Mouse (Mus musculus): ENCODE measurements around the gene Elmo1. TPM values are rescaled to one million over a fixed set of nuclear protein-coding genes. Genes with fewer than 3 reads are reported as not detected.
A peak's percentile ranks its signal among the peaks of the same experiment; 100 is the strongest.

Gene Elmo1
- total and polyA plus RNA-seq, 3 experiments, result 23.1 to 50.2 (median 32.2) TPM

- Histone ChIP-seq H3K4me3 (replicated peaks in 1 of 3; ENCODE audit: low read depth in 2 of 3, low read length in 2 of 3, poor library complexity in 1 of 3) (no peak overlapping the region), H3K9ac (ENCODE audit: insufficient read depth, low read depth) (no peak overlapping the region), H3K4me1 (ENCODE audit: control insufficient read depth in 1 of 2, insufficient read depth in 2 of 2) (peaks cover 8 to 34% of the 10 kb centered on the region in 2 experiments), H3K79me2 (replicated peaks; ENCODE audit: control insufficient read depth, extremely low read depth, insufficient read depth, poor library complexity, severe bottlenecking) (no peaks in the 10 kb centered on the region; the same call in 1 of the 2 replicates), H3K9me3 (replicated peaks; ENCODE audit: low read length) (peaks cover 2% of the 10 kb centered on the region), H3K27me3 (replicated peaks) (no peaks in the 10 kb centered on the region), H3K36me3 (replicated peaks in 1 of 2; ENCODE audit: control insufficient read depth in 1 of 2, insufficient read depth in 1 of 2, low read length in 1 of 2) (peaks cover 65 to 91% of the 10 kb centered on the region in 2 experiments), H3K27ac (ENCODE audit: insufficient read depth, low read depth) (no peak overlapping the region), H3K4me2 (ENCODE audit: insufficient read depth, low read depth, poor library complexity, severe bottlenecking) (no peak overlapping the region)
- DNase-seq (ENCODE audit: extremely low read depth), result no peak
- TF ChIP-seq CHD1 (IDR thresholded peaks at IDR 0.05; ENCODE audit: low read depth, low read length) (no peak), IRF4 (IDR thresholded peaks at IDR 0.05; ENCODE audit: low read depth, low read length) (0 out of 2 replicates have a peak, but pooled peaks have one; percentile 12)
- in situ Hi-C loops (cut with MboI; ENCODE audit: low pct_ligation_motif_present, low pct_unique_long_range_greater_than_20kb, low sequenced_read_pairs) (no loop called here), dilution Hi-C loops (cut with MboI; ENCODE audit: extremely low pct_ligation_motif_present, extremely low pct_unique_long_range_greater_than_20kb, low sequenced_read_pairs) (no loop called here)
Measured at GRCm38 (mm10) chr13:20212665-20213064, 122.3 kb downstream of the Elmo1 start.

DNA sequence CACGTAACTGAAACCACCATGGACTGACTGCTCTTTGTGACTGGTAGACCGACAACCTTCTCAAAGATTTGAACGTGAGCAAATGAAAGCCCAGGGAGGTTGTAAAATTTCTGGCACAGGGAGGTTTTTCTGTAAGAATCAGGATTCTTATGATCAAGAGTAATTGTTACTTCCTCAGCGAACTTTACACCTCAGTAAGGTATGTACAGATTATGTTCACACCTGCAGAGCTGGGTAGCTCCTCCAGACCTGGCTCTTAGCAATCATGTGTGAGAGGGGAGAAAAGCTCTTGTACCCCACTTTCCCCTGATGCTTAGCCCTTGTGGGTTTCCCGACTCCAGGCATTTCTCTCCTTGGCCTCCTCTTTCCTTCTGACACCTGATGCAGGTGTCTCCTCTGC is 123.5 kb downstream of the Elmo1 start:
- H3K9ac ChIP-seq (ENCODE audit: insufficient read depth, low read depth), result no peak overlapping the region
- H3K27ac ChIP-seq (ENCODE audit: insufficient read depth, low read depth), result no peak overlapping the region
- H3K9me3 ChIP-seq (replicated peaks; ENCODE audit: low read length), result peaks cover 2% of the 10 kb centered on the region
- H3K27me3 ChIP-seq (replicated peaks), result no peaks in the 10 kb centered on the region
- no peak overlapping the region for H3K4me2 ChIP-seq (ENCODE audit: insufficient read depth, low read depth, poor library complexity, severe bottlenecking)
- peaks cover 66 to 94% of the 10 kb centered on the region in 2 experiments for H3K36me3 ChIP-seq (replicated peaks in 1 of 2; ENCODE audit: control insufficient read depth in 1 of 2, insufficient read depth in 1 of 2, low read length in 1 of 2)
- dilution Hi-C loops (cut with MboI; ENCODE audit: extremely low pct_ligation_motif_present, extremely low pct_unique_long_range_greater_than_20kb, low sequenced_read_pairs), result no loop called here
- H3K4me3 ChIP-seq (replicated peaks in 1 of 3; ENCODE audit: low read depth in 2 of 3, low read length in 2 of 3, poor library complexity in 1 of 3), result no peak overlapping the region
- DNase-seq (ENCODE audit: extremely low read depth), result no peak
- in situ Hi-C loops (cut with MboI; ENCODE audit: low pct_ligation_motif_present, low pct_unique_long_range_greater_than_20kb, low sequenced_read_pairs), result no loop called here
- TF ChIP-seq EP300 (IDR thresholded peaks at IDR 0.05; ENCODE audit: low read length) (no peak), MAZ (IDR thresholded peaks at IDR 0.05; ENCODE audit: low read depth, low read length) (no peak)
- H3K4me1 ChIP-seq (ENCODE audit: control insufficient read depth in 1 of 2, insufficient read depth in 2 of 2), result peaks cover 8 to 22% of the 10 kb centered on the region in 2 experiments
- H3K79me2 ChIP-seq (replicated peaks; ENCODE audit: control insufficient read depth, extremely low read depth, insufficient read depth, poor library complexity, severe bottlenecking), result no peaks in the 10 kb centered on the region

DNA sequence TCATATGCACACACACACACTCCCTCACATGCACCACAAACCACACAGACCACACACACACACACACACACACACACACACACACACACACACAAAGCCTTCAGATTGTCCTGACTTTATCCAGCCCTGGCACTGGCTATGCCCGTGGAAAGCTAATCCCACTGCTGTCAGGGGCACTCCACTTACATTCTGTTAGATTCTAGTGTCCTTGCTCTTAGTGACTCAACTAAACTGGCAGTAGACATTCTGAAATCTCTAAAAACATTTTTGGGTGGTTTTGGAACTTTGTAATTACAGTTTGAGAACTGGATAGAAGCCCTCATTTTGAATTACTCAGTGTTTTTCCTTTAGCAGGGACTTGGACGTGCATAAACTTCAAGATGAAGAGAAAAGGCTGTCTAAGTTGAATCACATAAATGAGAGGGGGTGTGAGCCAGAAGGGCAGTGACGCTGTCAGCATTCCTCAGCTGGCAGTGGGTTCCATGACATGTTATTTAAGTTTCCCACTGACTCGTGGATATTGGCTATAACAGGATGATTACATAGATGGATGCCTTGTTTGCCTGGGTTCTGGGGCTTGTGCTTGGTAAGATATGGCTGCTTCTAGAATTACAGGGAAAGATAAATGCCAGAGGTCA is 127.2 kb downstream of the Elmo1 start:
- in situ Hi-C loops (cut with MboI; ENCODE audit: low pct_ligation_motif_present, low pct_unique_long_range_greater_than_20kb, low sequenced_read_pairs) (no loop called here), dilution Hi-C loops (cut with MboI; ENCODE audit: extremely low pct_ligation_motif_present, extremely low pct_unique_long_range_greater_than_20kb, low sequenced_read_pairs) (no loop called here)
- peaks cover 2% of the 10 kb centered on the region for H3K9me3 ChIP-seq (replicated peaks; ENCODE audit: low read length)
- DNase-seq (ENCODE audit: extremely low read depth), result no peak
- no peak overlapping the region for H3K4me3 ChIP-seq (replicated peaks in 1 of 3; ENCODE audit: low read depth in 2 of 3, low read length in 2 of 3, poor library complexity in 1 of 3)
- H3K36me3 ChIP-seq (replicated peaks in 1 of 2; ENCODE audit: control insufficient read depth in 1 of 2, insufficient read depth in 1 of 2, low read length in 1 of 2), result peaks cover 49 to 91% of the 10 kb centered on the region in 2 experiments
- no peaks in the 10 kb centered on the region for H3K27me3 ChIP-seq (replicated peaks)
- no peak overlapping the region for H3K27ac ChIP-seq (ENCODE audit: insufficient read depth, low read depth)
- no peak overlapping the region for H3K4me2 ChIP-seq (ENCODE audit: insufficient read depth, low read depth, poor library complexity, severe bottlenecking)
- no peaks in the 10 kb centered on the region for H3K79me2 ChIP-seq (replicated peaks; ENCODE audit: control insufficient read depth, extremely low read depth, insufficient read depth, poor library complexity, severe bottlenecking)
- H3K4me1 ChIP-seq (ENCODE audit: control insufficient read depth in 1 of 2, insufficient read depth in 2 of 2), result peaks cover 4% of the 10 kb centered on the region in 2 experiments
- TF ChIP-seq CHD1 (IDR thresholded peaks at IDR 0.05; ENCODE audit: low read depth, low read length), result no peak
- no peak for TF ChIP-seq JUN (IDR thresholded peaks at IDR 0.05; ENCODE audit: insufficient read depth, low read depth, low read length)
- no peak for TF ChIP-seq CHD2 (IDR thresholded peaks at IDR 0.05; ENCODE audit: low read length)
- no peak for TF ChIP-seq USF1 (IDR thresholded peaks at IDR 0.05; ENCODE audit: low read depth, low read length)
- no peak overlapping the region for H3K9ac ChIP-seq (ENCODE audit: insufficient read depth, low read depth)
